Mouse (Mus musculus) heart, embryonic 11.5 days (tissue): ENCODE measurements around the gene Slc2a3. TPM values are rescaled to one million over a fixed set of nuclear protein-coding genes. Genes with fewer than 3 reads are reported as not detected.

Experiments used
- ATAC-seq: fragments of 200-750 bp; cut with Nextera tagmentation; replicated peaks from 2 replicates; pipeline ENCODE4 v1.8.0; 2017; ENCODE audit warnings: moderate library complexity; ENCODE audit not compliant: insufficient number of reproducible peaks, low FRiP score, low TSS enrichment
- H3K27ac ChIP-seq: fragments of 300-500 bp; sonication (generic); 2 replicates; pipeline ENCODE4 v1.5.1; 2014; ENCODE audit warnings: mild to moderate bottlenecking, low read depth, low read length
- H3K27me3 ChIP-seq: fragments of 300-500 bp; sonication (generic); 2 replicates; pipeline ENCODE4 v1.6.1; 2014; ENCODE audit warnings: mild to moderate bottlenecking, low read length, mixed read lengths; ENCODE audit not compliant: control insufficient read depth, insufficient read depth
- H3K36me3 ChIP-seq: fragments of 300-500 bp; sonication (generic); 2 replicates; pipeline ENCODE4 v1.6.1; 2014; ENCODE audit warnings: mild to moderate bottlenecking, low read length, moderate library complexity, mixed read lengths; ENCODE audit not compliant: control insufficient read depth, insufficient read depth
- H3K4me1 ChIP-seq: fragments of 300-500 bp; sonication (generic); 2 replicates; pipeline ENCODE4 v1.6.1; 2014; ENCODE audit warnings: low read length; ENCODE audit not compliant: control insufficient read depth, insufficient read depth
- H3K4me2 ChIP-seq: fragments of 300-500 bp; sonication (generic); 2 replicates; pipeline ENCODE4 v1.6.1; 2014; ENCODE audit warnings: mild to moderate bottlenecking, moderate library complexity
- H3K4me3 ChIP-seq: fragments of 300-500 bp; sonication (generic); 2 replicates; pipeline ENCODE4 v1.5.1; 2014; ENCODE audit warnings: low read depth, low read length
- H3K9ac ChIP-seq: fragments of 300-500 bp; sonication (generic); 2 replicates; pipeline ENCODE4 v1.6.1; 2014; ENCODE audit warnings: mild to moderate bottlenecking, low read depth, low read length, moderate library complexity
- H3K9me3 ChIP-seq: fragments of 300-500 bp; sonication (generic); replicated peaks from 2 replicates; pipeline ENCODE4 v1.6.1; 2016; ENCODE audit warnings: low read length; ENCODE audit not compliant: control insufficient read depth
- WGBS: fragments of 180-500 bp; shearing (Covaris S2); extraction: QIAGEN DNeasy Blood & Tissue Kit; methylation state at CpG from one replicate; pipeline ENCODE4 v1.1.7; 2014; ENCODE audit not compliant: insufficient replicate concordance; 5-methylcytosine and 5-hydroxymethylcytosine counted together
- polyA plus RNA-seq: library from polyadenylated mRNA; unstranded; fragments of >200 nt; fragmentation: Nextera tagmentation; extraction: Ambion mirVana; gene quantifications from 2 replicates; pipeline ENCODE4 v1.2.1, GENCODE M21; 2014

Slc2a3 gene
- polyA plus RNA-seq, 1 experiment from 2014 or later = 27.5 TPM

GRCm38 (mm10) chr6:122763844-122764445 lies 37.5 kb downstream of the Slc2a3 start:
- Histone ChIP-seq H3K9ac (peak overlapping the region; percentile 71), H3K27ac (peak overlapping the region; percentile 32; the same call in 1 of the 2 replicates), H3K27me3 (no peaks in the 10 kb centered on the region), H3K36me3 (no peaks in the 10 kb centered on the region), H3K4me1 (peaks cover 6% of the 10 kb centered on the region; the same call in 1 of the 2 replicates), H3K9me3 (no peaks in the 10 kb centered on the region), H3K4me2 (peak overlapping the region; percentile 92), H3K4me3 (peak overlapping the region; percentile 43)
- ATAC-seq = no peak
- 32% methylated on average over 17 of the region's 17 CpGs for WGBS

GRCm38 (mm10) chr6:122762952-122763700 lies 38.3 kb downstream of the Slc2a3 start:
- Histone ChIP-seq H3K27me3 (no peaks in the 10 kb centered on the region), H3K9me3 (no peaks in the 10 kb centered on the region), H3K27ac (peak overlapping the region; percentile 32; the same call in 1 of the 2 replicates), H3K4me3 (no peak overlapping the region), H3K36me3 (no peaks in the 10 kb centered on the region), H3K4me2 (no peak overlapping the region), H3K9ac (no peak overlapping the region), H3K4me1 (peaks cover 6% of the 10 kb centered on the region; the same call in 1 of the 2 replicates)
- peak; percentile 44; the same call in 1 of the 2 replicates for ATAC-seq
- whole genome bisulfite sequencing = 43% methylated on average over 11 of the region's 11 CpGs

GRCm38 (mm10) chr6:122762480-122762879 lies 39.0 kb downstream of the Slc2a3 start:
- Histone ChIP-seq H3K4me2 (no peak overlapping the region), H3K27ac (no peak overlapping the region), H3K4me1 (peaks cover 6% of the 10 kb centered on the region; the same call in 1 of the 2 replicates), H3K4me3 (no peak overlapping the region), H3K36me3 (no peaks in the 10 kb centered on the region), H3K27me3 (no peaks in the 10 kb centered on the region), H3K9ac (no peak overlapping the region), H3K9me3 (no peaks in the 10 kb centered on the region)
- 82% methylated on average over 3 of the region's 3 CpGs for WGBS
- no peak for ATAC-seq

GRCm38 (mm10) chr6:122761901-122762300 lies 39.5 kb downstream of the Slc2a3 start:
- H3K27ac ChIP-seq = no peak overlapping the region
- no peak overlapping the region for H3K4me2 ChIP-seq

GRCm38 (mm10) chr6:122761011-122761599 lies 40.3 kb downstream of the Slc2a3 start:
- 0 out of 2 replicates have a peak, but pooled peaks have one; percentile 27 for ATAC-seq
- Histone ChIP-seq H3K36me3 (no peaks in the 10 kb centered on the region), H3K9ac (peak overlapping the region; percentile 35; the same call in 1 of the 2 replicates), H3K27ac (no peak overlapping the region), H3K4me3 (peak overlapping the region; percentile 44), H3K9me3 (no peaks in the 10 kb centered on the region), H3K4me2 (peak overlapping the region; percentile 59), H3K27me3 (no peaks in the 10 kb centered on the region), H3K4me1 (peaks cover 6% of the 10 kb centered on the region; the same call in 1 of the 2 replicates)
- 1% methylated on average over 11 of the region's 11 CpGs for WGBS

More at GRCm38 (mm10) chr6:122761901-122762300, 39.5 kb downstream of the Slc2a3 start:
- H3K4me3 ChIP-seq = no peak overlapping the region
- ATAC-seq = no peak
- no peak overlapping the region for H3K9ac ChIP-seq
- no peaks in the 10 kb centered on the region for H3K9me3 ChIP-seq
- H3K36me3 ChIP-seq = no peaks in the 10 kb centered on the region
- H3K27me3 ChIP-seq = no peaks in the 10 kb centered on the region
- H3K4me1 ChIP-seq = peaks cover 6% of the 10 kb centered on the region; the same call in 1 of the 2 replicates

GRCm38 (mm10) chr6:122758732-122759131 lies 42.7 kb downstream of the Slc2a3 start:
- 71% methylated on average over 5 of the region's 5 CpGs for whole genome bisulfite sequencing
- Histone ChIP-seq H3K27me3 (no peaks in the 10 kb centered on the region), H3K4me2 (no peak overlapping the region), H3K4me3 (no peak overlapping the region), H3K9me3 (no peaks in the 10 kb centered on the region), H3K9ac (no peak overlapping the region), H3K27ac (no peak overlapping the region), H3K4me1 (no peaks in the 10 kb centered on the region), H3K36me3 (no peaks in the 10 kb centered on the region)
- no peak for ATAC-seq

GRCm38 (mm10) chr6:122755913-122756312 lies 45.5 kb downstream of the Slc2a3 start:
- ATAC-seq = no peak
- WGBS = 27% methylated on average over 2 of the region's 2 CpGs
- Histone ChIP-seq H3K27ac (no peak overlapping the region), H3K4me3 (no peak overlapping the region), H3K27me3 (no peaks in the 10 kb centered on the region), H3K9ac (no peak overlapping the region), H3K4me2 (no peak overlapping the region), H3K4me1 (no peaks in the 10 kb centered on the region), H3K36me3 (no peaks in the 10 kb centered on the region), H3K9me3 (no peaks in the 10 kb centered on the region)

GRCm38 (mm10) chr6:122750579-122750978 lies 50.9 kb downstream of the Slc2a3 start:
- 78% methylated on average over 6 of the region's 6 CpGs for WGBS
- ATAC-seq = no peak

More at GRCm38 (mm10) chr6:122750579-122750978, 50.9 kb downstream of the Slc2a3 start:
- Histone ChIP-seq H3K9ac (no peak overlapping the region), H3K36me3 (no peaks in the 10 kb centered on the region), H3K4me3 (no peak overlapping the region), H3K4me1 (no peaks in the 10 kb centered on the region), H3K27me3 (no peaks in the 10 kb centered on the region; the same call in 1 of the 2 replicates), H3K4me2 (no peak overlapping the region), H3K9me3 (no peaks in the 10 kb centered on the region), H3K27ac (no peak overlapping the region)
